Mouse (Mus musculus) thymus, postnatal 25 days (tissue): Measurements from ENCODE around the gene Shkbp1.
A peak's percentile ranks its signal among the peaks of the same experiment; 100 is the strongest.

Source experiments
- DNase-seq: peaks from one replicate; pipeline ENCODE4 v3.0.0; 2022

Gene Shkbp1

GRCm38 (mm10) chr7:27364379-27364778 is 8.6 kb upstream of the Shkbp1 start:
- DNase-seq, result no peak

GRCm38 (mm10) chr7:27361283-27361946 is 5.6 kb upstream of the Shkbp1 start:
- peak; percentile 95 for DNase-seq

GRCm38 (mm10) chr7:27360749-27361148 is 4.9 kb upstream of the Shkbp1 start:
- DNase-seq, result no peak

- DNase-seq, result no peak
These were observed 4.0 kb upstream of the Shkbp1 start for GRCm38 (mm10) chr7:27359706-27360358.

GRCm38 (mm10) chr7:27359162-27359561 is 3.3 kb upstream of the Shkbp1 start:
- DNase-seq, result no peak

GRCm38 (mm10) chr7:27357595-27357978 is 1.8 kb upstream of the Shkbp1 start:
- DNase-seq, result no peak

- no peak for DNase-seq
These were observed 1.2 kb upstream of the Shkbp1 start, which contains the start of gene Gm20479 for GRCm38 (mm10) chr7:27356861-27357594. Gene Gm20479, minus strand, starts transcription at chr7:27357419.

GRCm38 (mm10) chr7:27356248-27356647 is 429 bp upstream of the Shkbp1 start:
- no peak for DNase-seq

- DNase-seq, result no peak
These were observed 558 bp downstream of the Shkbp1 start for GRCm38 (mm10) chr7:27355261-27355660.

GRCm38 (mm10) chr7:27354783-27355182 is 1.0 kb downstream of the Shkbp1 start:
- no peak for DNase-seq

- no peak for DNase-seq
These were observed 1.7 kb downstream of the Shkbp1 start for GRCm38 (mm10) chr7:27354144-27354543.

GRCm38 (mm10) chr7:27345444-27345843 is 10.4 kb downstream of the Shkbp1 start:
- DNase-seq, result no peak

GRCm38 (mm10) chr7:27342595-27342994 is 13.2 kb downstream of the Shkbp1 start:
- DNase-seq, result no peak

- DNase-seq, result no peak
These were observed 16.3 kb downstream of the Shkbp1 start for GRCm38 (mm10) chr7:27339519-27339918.

GRCm38 (mm10) chr7:27339114-27339513 is 16.7 kb downstream of the Shkbp1 start:
- no peak for DNase-seq

GRCm38 (mm10) chr7:27337175-27337853 is 18.5 kb downstream of the Shkbp1 start, which contains the start of gene Ltbp4:
Gene Ltbp4, minus strand, starts transcription at chr7:27337692.
- DNase-seq, result no peak

GRCm38 (mm10) chr7:27335928-27336823 is 19.6 kb downstream of the Shkbp1 start:
- peak; percentile 83 for DNase-seq

GRCm38 (mm10) chr7:27335011-27335720 is 20.7 kb downstream of the Shkbp1 start:
- DNase-seq, result no peak

- DNase-seq, result no peak
These were observed 21.4 kb downstream of the Shkbp1 start for GRCm38 (mm10) chr7:27334405-27334911.

GRCm38 (mm10) chr7:27333316-27333941 is 22.4 kb downstream of the Shkbp1 start:
- no peak for DNase-seq
